Mouse (Mus musculus) spleen, adult 2 months (tissue): ENCODE data around the gene Glce. TPM values are rescaled to one million over a fixed set of nuclear protein-coding genes. Genes with fewer than 3 reads are reported as not detected.

Experiments used
- DNase-seq, 2 experiments: peaks; one replicate each; pipeline versions ENCODE4 v3.0.0 to v3.0.0-alpha.2; 2012 to 2021; ENCODE audit warnings: low spot score in 2 of 2, low read depth in 1 of 2
- H3K27ac ChIP-seq: fragments of 200-500 bp; 2 replicates; pipeline ENCODE4 v1.5.1; 2012; ENCODE audit warnings: low read length, inconsistent platforms; ENCODE audit not compliant: insufficient read depth
- H3K27me3 ChIP-seq: fragments of 200-500 bp; 2 replicates; pipeline ENCODE4 v1.6.1; 2012; ENCODE audit warnings: mild to moderate bottlenecking, moderate library complexity, low read length, inconsistent platforms; ENCODE audit not compliant: control insufficient read depth, insufficient read depth
- H3K36me3 ChIP-seq: fragments of 200-500 bp; 2 replicates; pipeline ENCODE4 v1.6.1; 2012; ENCODE audit warnings: mild to moderate bottlenecking, low read length, inconsistent platforms; ENCODE audit not compliant: control insufficient read depth, insufficient read depth
- H3K4me1 ChIP-seq: fragments of 200-500 bp; 2 replicates; pipeline ENCODE4 v1.6.1; 2011; ENCODE audit warnings: inconsistent platforms; ENCODE audit not compliant: control insufficient read depth, insufficient read depth, insufficient read length
- H3K4me3 ChIP-seq: fragments of 200-500 bp; 2 replicates; pipeline ENCODE4 v1.5.1; 2011; ENCODE audit warnings: mild to moderate bottlenecking, inconsistent platforms; ENCODE audit not compliant: insufficient read depth, insufficient read length; ENCODE audit errors: extremely low read depth
- CTCF ChIP-seq: fragments of 200-500 bp; IDR thresholded peaks from 2 replicates; pipeline ENCODE4 v1.5.1; 2011; ENCODE audit warnings: mild to moderate bottlenecking, inconsistent platforms; ENCODE audit not compliant: insufficient read depth, insufficient read length, insufficient replicate concordance; ENCODE audit errors: extremely low read depth
- POLR2A ChIP-seq: fragments of 200-500 bp; IDR thresholded peaks from 2 replicates; pipeline ENCODE4 v1.6.1; 2011; ENCODE audit warnings: low read depth, low read length, inconsistent platforms
- WGBS: fragments of 180-500 bp; shearing (Covaris S2); methylation state at CpG from one replicate; pipeline ENCODE4 v1.1.7; 2018; 5-methylcytosine and 5-hydroxymethylcytosine counted together
- polyA plus RNA-seq: library from polyadenylated mRNA; depleted of rRNA; stranded (reverse); fragments of >200 nt; gene quantifications from 2 replicates; pipeline ENCODE4 v1.2.3, GENCODE M21; 2012

Glce gene
- polyA plus RNA-seq, 1 experiment, result 1.4 TPM

DNA sequence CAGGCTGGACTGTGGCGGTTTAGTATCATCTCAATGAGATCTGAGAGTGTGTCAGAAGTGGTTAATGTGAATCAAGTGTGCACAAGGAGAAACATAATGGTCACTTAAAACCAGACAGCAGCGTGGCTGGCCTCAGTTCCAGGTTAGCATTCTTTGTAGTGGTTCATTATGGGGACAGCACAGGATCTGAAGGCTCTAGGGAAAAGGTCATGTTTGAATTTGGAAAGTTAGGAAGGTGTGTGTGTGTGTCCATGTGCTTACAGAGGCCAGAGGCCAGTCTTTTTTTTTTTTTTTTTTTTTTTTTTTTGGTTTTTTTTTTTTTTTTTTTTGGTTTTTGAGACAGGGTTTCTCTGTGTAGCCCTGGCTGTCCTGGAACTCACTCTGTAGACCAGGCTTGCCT, 22.7 kb upstream of the Glce start:
- no peaks in the 10 kb centered on the region for H3K4me1 ChIP-seq
- H3K27ac ChIP-seq, result no peak overlapping the region
- 82% methylated on average over 2 of the region's 2 CpGs for WGBS
- H3K36me3 ChIP-seq, result no peaks in the 10 kb centered on the region
- no peak for TF ChIP-seq POLR2A
- no peaks in the 10 kb centered on the region for H3K27me3 ChIP-seq
- no peak for DNase-seq
- H3K4me3 ChIP-seq, result no peak overlapping the region

DNA sequence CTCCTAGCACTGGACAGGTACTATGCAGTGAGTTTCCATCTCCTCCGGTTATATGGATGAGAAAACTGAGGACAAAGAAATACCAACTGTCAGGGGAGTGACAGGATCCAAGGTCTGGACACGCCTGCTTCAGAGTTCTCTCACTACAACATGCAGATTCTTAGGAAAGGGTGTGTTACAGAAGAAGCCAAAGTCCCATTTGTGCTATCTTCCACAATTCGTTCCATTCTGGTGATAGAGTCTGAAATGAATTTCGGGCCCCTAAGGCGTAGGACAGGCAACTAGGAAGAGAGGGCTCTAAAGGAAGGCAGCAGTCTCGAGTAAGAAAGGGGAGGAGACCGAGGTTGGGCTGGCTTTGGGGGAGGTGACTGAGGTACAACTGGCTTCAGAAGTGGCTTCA, 21.0 kb upstream of the Glce start:
- Histone ChIP-seq H3K27ac (no peak overlapping the region), H3K36me3 (no peaks in the 10 kb centered on the region), H3K4me3 (no peak overlapping the region), H3K27me3 (no peaks in the 10 kb centered on the region), H3K4me1 (no peaks in the 10 kb centered on the region)
- DNase-seq, result no peak
- TF ChIP-seq CTCF (no peak), POLR2A (no peak)
- WGBS, result 74% methylated on average over 7 of the region's 7 CpGs

DNA sequence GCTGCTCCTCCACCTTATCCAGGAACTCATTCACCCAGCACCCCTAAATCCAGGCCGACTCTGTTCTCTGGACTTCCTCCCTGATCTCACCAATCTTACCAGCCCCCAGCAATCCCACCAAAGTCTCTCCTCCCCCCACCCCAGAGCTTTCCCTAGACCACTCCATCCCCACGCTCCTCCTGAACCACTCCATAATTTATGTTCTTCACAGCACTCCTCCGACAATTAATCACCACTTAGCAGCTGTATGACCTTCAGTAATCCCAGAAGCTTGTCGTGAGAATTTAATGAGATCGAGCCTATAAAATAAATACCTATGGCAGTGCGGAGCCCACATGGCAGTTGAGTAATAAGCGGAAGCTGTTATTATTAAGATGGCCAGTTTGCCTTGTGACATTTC, 16.6 kb upstream of the Glce start:
- TF ChIP-seq POLR2A, result no peak
- TF ChIP-seq CTCF, result no peak
- 86% methylated on average over 7 of the region's 7 CpGs for WGBS
- no peak overlapping the region for H3K27ac ChIP-seq
- DNase-seq, result no peak
- H3K36me3 ChIP-seq, result no peaks in the 10 kb centered on the region
- no peaks in the 10 kb centered on the region for H3K4me1 ChIP-seq
- H3K27me3 ChIP-seq, result no peaks in the 10 kb centered on the region
- no peak overlapping the region for H3K4me3 ChIP-seq

DNA sequence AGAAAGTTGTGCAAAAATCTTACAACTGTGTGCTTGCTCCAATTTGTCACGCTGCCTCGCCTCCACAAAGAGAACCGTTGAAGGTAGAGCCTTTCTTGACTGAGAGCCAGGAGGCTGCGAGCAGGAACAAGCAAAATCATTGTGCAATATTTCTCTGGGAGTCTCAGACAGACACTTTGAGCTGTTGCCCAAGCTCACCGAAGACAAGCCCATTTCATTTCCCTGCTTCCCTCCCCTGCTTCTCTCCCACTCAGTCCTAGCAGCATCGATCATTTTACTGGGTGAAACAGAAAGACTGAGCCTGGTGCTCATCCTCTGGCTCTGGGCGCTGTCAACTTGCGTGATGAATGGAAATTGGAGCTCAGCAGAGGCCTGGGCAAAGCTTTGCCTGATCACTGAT, 14.8 kb upstream of the Glce start:
- TF ChIP-seq CTCF, result no peak
- no peak for TF ChIP-seq POLR2A
- H3K27me3 ChIP-seq, result no peaks in the 10 kb centered on the region
- no peak for DNase-seq

DNA sequence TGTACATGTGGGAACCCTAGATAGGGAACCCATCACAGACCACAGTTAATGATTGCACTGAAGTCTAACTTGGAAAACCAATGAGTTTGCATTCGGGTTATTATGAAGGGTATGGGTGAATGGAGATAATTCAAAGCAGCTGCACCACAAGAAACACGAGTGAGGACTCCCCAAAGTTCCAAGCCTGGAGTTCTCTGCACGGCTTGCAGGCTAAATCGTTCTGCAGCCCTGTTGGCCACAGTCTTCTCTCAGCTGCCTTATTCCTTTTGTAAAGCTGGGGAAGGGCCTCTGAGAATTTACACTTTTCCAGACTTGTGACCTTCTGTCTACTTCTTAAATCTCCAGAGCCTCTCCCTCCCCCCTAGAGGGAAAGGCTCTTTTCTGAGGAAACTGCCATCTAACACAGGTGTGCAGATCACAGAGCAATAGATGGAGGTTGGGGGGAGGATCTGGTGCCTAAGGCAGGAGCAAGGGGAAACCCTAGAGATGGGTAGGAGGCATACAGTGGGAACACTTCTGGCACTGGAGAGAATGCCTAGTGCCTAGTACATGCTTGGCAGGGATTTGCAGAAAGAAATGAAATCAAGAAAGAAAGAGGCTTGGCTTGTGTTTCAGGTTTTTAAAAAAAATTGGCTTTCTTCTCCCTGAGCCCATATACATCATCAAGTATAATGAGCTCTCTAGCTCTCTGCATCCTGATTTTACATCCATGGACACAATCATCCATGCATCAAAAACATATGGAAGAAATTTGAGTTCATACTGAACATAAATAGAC, 9.7 kb upstream of the Glce start:
- no peak for TF ChIP-seq POLR2A
- no peak for TF ChIP-seq CTCF
- Histone ChIP-seq H3K4me3 (no peak overlapping the region), H3K27ac (no peak overlapping the region), H3K4me1 (no peaks in the 10 kb centered on the region), H3K27me3 (no peaks in the 10 kb centered on the region), H3K36me3 (no peaks in the 10 kb centered on the region)
- no peak for DNase-seq
- 80% methylated on average over 4 of the region's 4 CpGs for WGBS

More for the DNA sequence above, 14.8 kb upstream of the Glce start:
- WGBS, result 38% methylated on average over 8 of the region's 8 CpGs
- Histone ChIP-seq H3K4me3 (no peak overlapping the region), H3K4me1 (no peaks in the 10 kb centered on the region), H3K36me3 (no peaks in the 10 kb centered on the region), H3K27ac (no peak overlapping the region)

DNA sequence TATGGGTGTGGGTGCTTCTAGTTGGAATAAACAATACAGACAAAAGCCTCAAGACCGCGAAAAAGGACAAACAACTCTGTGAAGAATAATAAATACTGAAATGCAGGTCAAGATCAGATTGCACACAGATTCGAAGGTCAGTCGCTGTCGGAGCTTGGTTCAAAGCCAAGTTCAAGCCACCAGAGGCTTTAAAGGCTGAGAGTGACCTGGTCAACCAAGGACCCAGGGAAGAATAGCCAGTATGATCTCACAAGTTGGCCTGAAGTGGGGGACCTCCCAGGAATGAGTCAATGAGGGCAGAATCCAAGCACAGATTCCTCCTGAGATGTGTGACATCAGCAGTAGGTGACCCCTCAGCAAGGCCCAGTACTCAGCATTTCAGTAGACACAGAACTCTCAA, 8.3 kb upstream of the Glce start:
- no peaks in the 10 kb centered on the region for H3K4me1 ChIP-seq
- H3K36me3 ChIP-seq, result no peaks in the 10 kb centered on the region
- WGBS, result 91% methylated on average over 5 of the region's 5 CpGs
- no peaks in the 10 kb centered on the region for H3K27me3 ChIP-seq
- no peak for DNase-seq
- TF ChIP-seq POLR2A (no peak), CTCF (no peak)
- H3K4me3 ChIP-seq, result no peak overlapping the region
- H3K27ac ChIP-seq, result no peak overlapping the region

DNA sequence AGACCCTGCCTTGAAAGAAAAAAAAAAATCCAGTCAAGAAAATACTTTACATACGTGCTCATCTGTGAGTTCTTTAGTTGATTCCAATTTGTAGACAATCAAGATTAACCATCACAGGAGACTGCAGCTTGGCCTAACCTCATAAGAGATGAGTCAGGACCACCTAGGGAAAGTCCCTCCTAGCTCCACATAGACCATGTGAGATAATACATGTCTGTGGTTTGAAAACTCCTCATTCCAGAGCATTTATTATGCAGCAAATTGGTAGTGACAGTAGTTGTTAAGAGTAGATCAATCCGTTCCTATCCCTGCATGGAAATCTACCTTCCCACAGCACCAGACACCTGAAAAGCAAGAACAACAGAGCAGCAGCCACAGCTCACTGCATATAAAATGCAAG, 5.6 kb upstream of the Glce start:
- Histone ChIP-seq H3K36me3 (no peaks in the 10 kb centered on the region), H3K4me3 (no peak overlapping the region), H3K27me3 (no peaks in the 10 kb centered on the region), H3K27ac (no peak overlapping the region), H3K4me1 (no peaks in the 10 kb centered on the region)
- 81% methylated on average over 2 of the region's 2 CpGs for WGBS
- no peak for DNase-seq
- TF ChIP-seq CTCF (no peak), POLR2A (no peak)

DNA sequence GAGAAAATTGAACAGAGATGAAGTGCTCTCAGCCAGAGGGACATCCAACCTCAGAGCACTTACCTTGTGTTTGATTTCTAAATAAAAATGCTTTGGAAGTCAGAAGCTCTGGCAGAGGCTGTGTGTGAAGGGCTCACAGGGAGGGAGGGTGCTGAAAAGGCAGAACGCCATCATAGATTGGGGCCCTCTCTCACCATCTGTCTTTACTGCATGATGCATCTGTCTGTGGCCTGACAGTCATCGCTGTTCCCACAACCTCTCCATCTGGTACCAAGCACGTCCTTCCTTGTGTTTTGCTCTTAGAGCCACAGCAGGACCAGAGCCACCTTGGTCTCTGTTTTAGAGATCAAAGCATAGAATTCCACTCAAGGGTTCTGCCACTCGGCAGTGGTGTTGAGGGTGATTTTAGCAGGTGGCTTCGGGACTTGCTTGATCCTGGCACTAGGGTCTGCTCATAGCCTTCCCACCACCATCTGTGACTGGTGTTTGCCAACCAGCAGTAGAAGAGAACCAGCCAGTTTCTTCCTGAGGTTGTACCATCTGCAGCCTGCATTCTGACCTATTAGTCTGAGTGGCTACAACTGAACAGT, 3.6 kb upstream of the Glce start:
- Histone ChIP-seq H3K4me1 (no peaks in the 10 kb centered on the region; the same call in none of the 2 replicates), H3K36me3 (no peaks in the 10 kb centered on the region), H3K27me3 (no peaks in the 10 kb centered on the region), H3K27ac (no peak overlapping the region), H3K4me3 (no peak overlapping the region)
- 71% methylated on average over 5 of the region's 5 CpGs for WGBS
- no peak for DNase-seq
- TF ChIP-seq POLR2A, result no peak
- no peak for TF ChIP-seq CTCF
